Mouse (Mus musculus): ENCODE results near the gene Dstn.

Dstn gene

DNA sequence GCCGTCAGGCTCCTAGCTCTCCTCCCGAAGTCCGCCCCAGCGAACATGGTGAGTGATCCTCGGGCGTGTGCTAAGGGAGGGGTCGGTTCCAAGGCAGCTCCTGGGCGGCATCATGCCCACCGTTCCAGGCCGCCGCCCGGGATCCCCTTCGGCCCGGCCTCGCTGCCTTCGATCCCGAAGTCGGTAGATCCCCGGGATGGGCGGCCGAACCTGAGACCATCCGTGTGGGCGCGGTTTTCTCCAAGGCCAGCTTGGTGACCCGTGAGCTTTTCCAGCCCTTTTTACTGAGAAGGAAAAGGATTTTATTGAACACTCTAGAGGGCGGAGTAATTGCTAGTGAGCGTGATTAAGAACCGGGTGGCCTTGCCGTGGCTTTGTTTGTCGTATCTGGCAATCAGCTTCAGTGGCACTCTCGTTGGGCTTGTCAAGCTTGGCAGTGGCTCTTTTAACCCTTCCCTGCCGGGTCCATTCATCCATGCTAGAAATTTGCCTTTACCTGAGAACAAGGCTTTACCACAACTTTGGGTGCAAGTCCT is 548 bp downstream of the Dstn start:
- DNase-seq (ENCODE audit: low read depth, low spot score): peak; percentile 73

DNA sequence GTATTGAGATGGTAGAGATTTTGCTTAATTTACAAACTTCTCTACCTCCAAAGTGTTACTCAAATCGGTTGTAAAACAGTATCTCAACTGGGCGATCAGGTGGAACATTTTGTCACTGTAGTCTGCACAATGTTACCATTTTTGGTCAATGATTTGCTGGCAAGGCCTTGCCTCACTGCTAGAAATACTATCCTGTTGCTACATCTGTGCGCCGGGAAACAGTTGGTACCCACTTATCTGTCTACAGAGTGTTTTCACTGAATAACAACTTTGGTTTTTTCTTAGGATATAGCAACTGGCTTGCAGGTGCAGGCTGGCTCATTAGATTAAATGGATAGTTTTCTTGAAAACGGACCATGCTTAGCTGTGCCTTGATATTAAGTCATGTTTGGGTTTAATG is 1.1 kb downstream of the Dstn start:
- peak; percentile 63 for DNase-seq (ENCODE audit: low read depth, low spot score)

DNA sequence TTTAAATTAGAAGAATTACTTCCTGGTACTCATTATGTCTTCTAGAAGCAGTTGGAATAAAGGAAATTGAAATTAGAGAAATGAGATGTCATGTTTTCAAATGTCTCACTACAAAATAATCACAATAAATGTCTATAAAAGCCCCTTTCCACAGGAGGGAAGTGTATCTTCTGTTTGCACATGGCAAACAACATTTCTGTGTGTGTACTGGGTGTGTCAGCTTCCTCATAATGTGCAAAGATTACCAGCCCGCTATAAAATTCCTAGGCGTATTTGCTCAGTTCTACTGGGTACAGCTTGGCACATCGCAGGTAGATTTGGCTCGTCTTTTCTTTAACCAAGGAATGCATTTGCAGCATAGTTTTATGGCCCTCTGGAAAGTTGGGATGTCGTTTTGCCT is 2.5 kb downstream of the Dstn start:
- no peak for DNase-seq (ENCODE audit: low read depth, low spot score)

DNA sequence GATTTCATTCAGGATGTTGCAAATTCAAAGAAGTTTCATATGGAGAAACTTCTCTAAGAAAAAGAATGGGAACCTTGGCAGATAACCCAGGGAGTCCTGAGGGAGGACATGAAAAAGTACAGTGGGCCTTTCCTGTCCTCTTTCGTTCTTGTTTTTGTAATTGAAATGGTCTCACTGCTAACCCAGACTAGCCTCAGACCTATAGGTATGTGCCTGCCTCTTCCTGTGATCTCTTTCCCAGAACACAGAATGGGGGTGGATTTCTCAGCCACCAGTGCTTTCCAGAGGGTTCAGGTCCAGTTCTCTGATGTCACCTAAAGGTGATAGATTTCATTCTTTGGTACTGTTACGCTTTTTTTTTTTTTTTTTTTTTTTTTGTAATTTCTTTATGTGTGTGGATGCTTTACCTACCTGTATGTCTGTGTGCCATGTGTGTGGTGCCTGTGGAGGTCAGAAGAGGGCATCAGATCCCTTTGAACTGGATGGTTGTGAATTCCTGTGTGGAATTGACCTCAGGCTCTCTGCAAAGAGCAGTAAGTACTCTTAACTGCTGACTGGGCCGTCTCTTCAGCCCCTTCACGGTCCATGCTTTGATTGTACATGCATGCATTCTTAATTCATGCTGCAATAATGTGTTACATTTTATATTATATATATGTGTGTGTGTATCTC is 3.8 kb downstream of the Dstn start:
- peak; percentile 42 for DNase-seq (ENCODE audit: low read depth, low spot score)

DNA sequence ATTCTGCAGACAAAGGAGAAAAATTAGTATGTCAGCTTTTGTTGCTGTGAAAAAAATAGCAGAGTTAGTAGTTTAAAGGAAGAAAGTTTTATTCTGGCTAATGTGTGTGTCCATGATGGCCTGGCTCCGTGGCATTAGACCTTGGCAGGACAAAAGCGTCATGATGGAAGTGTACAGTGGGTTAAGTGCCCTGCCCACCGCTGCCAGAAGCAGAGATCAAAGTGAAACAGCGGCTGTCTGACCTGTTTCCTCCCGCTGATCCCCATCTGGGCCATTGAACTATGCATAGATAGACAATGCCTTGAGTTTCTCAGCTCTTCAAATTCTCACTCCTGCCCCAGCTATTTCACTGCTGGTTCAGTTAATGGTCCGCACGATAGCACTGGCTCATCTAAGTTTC is 9.0 kb downstream of the Dstn start:
- DNase-seq (ENCODE audit: low read depth, low spot score): no peak

DNA sequence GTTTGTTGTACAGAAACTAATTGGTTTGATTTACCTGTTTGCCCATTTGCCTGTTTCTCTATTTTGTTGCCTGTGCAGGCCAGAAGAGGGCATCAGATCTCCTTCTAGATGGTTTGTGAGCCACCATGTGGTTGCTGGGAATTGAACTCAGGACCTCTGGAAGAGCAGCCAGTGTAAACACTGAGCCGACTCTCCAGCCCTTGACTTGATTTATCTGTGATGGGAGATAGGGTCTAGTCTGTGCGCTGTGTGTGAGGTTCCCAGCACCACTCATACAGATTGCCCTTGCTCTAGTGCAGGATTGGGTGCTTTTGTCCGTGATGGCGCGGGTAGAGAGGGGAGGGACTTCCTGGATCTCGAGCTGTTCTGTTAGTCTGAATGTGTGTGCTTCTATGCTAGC is 10.7 kb downstream of the Dstn start:
- no peak for DNase-seq (ENCODE audit: low read depth, low spot score)

DNA sequence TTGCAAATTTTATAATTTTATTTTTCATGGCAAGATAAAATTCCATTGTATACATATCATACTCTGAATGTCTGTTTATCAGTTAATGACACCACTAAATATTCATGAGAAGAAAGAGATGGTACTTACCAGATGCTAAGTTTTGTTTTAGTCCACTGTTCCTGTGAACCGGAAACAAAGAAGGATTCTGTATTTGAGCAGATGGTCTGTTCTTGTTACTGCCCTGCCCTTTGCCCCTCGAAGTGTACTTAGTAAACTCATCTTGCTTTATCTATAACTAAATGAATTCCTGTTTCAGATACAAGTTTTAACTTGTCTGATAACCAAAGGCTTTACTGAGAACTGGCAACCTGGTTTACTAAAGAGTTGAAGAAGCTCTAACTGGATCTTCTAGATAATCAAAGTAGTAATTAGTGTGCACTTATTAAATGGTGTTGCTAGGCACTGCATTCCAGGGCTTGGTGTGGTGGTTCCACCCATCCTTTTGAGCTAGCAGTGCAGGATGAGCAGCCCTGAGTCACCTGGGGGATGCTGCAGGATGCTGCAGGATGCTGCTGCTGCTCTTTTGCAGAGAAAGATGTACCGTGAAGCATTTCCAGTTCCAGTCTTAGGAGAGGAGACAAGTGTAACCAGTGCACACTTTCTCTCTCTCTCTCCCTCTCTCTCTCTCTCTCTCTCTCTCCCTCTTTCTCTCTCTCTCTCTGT is 14.6 kb downstream of the Dstn start:
- peak; percentile 72 for DNase-seq (ENCODE audit: low read depth, low spot score)

DNA sequence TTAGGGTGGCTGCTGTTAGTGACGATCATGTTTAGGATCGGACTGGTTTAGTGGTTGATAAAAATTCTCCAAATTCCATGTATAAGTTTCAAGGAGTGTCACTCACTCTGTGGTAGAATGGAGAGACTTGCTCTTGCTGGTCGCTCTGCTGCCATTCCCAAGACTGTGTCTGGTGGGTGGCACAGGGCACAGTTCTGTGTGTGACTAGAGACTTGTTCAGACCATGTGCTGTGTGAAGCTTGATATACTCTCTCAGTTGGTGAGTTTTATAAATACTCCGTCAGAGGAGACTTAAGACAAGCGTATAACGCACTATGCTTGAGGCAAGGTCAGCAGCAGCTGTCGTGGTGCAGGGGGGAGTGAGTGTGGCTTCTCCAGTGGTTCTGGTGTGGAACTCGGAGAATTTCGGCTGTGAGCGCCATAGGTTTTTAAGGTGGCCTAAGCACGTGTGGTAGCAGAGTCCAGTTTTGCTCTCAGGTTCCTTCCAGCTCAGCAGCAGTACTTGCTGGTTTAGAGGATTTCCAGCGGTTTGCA is 17.3 kb downstream of the Dstn start:
- DNase-seq (ENCODE audit: low read depth, low spot score): no peak

DNA sequence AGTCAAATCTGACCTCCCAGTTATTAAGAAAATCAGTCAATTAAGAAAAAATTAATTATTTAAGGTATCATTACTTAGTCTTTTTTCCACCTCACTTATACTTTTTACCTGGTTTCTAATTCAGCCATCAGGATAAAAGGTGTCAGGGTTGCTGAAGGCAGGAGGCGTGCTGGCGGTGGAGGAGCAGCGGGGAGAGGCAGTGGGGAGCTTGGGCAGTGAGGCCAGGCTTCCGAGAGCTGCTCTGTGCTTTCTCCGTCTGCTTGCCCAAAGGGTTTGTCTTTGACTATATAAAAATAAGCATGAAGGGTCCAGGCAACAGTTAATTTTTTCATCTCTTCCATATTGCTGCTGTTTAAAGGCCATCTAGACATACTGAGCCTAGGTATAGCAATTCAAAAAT is 18.4 kb downstream of the Dstn start:
- DNase-seq (ENCODE audit: low read depth, low spot score): no peak

DNA sequence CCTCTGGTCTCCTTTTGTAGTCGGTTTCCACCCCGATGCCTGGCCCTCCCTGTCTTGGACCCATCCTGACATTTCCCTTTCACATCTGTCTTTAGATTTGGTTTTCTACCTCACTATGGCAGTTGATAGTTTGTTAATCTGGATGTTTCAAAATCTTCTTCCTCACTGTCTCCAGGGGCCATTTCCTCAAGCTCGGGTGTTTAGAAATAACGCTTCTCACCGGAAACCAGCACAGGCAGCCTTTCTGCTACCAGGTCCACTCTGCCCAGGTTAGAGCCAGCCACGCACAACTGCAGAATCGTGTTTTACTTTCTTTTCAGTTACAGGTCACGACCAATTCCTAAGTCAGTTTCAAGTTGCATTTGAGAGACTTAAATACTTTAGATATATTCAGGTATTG is 19.3 kb downstream of the Dstn start:
- DNase-seq (ENCODE audit: low read depth, low spot score): no peak

DNA sequence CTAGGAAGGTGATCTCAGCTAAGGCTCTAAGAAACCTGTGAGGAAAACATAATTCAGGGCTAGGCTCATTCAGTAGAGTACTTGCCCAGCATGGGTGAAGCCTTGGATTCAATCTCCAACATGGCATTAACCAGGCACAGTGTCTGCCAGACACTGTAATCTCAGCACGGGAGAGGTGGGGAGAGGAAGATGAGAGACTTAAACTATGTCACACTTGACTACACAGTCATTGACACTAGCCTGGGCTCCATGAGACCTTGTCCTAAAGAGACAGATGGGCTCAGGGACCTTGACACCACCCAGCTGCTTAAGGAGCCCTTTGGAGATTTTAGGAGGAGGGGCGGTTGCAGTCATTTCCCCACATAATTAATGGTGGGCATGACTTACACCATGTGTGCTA is 22.7 kb downstream of the Dstn start:
- no peak for DNase-seq (ENCODE audit: low read depth, low spot score)

DNA sequence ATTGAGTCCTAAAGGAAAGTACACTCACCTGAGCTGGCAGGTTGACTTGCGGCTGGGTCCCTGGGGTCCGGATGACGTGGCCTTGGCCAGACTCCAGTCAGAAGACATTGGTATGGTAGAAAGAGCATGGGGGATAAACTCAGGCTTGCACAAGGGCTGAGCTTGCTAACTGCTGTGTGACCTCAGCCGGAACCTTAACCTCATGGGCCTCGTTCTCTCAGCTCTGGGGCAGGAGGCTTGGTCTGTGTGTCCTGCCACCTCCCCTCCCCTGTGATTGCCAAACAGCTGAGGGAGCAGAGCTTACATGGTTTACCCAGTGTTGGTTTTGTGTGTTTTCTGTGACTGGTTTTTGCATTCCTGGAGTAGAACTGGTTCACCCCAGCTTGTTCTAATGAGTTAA is 25.3 kb downstream of the Dstn start:
- DNase-seq (ENCODE audit: low read depth, low spot score): no peak

DNA sequence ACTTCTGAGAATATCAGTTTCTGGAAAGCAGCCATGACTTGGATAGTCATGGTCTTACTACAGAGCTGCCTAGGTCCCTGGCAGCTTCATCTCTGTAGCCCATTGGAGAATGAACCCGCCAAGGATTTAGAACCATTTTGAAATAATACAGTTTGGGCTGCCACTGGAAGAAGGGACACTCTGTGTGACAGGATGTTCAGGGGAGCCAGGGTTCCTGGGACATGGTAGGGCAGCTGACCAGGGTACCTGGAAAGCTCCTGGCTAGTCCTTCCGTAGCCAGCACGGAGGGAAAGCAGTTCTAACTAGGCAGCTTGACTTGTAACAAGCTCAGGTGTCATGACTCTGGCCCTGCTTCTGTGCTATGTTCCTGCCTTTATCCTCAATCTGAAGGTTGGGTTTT is 29.7 kb downstream of the Dstn start:
- no peak for DNase-seq (ENCODE audit: low read depth, low spot score)

DNA sequence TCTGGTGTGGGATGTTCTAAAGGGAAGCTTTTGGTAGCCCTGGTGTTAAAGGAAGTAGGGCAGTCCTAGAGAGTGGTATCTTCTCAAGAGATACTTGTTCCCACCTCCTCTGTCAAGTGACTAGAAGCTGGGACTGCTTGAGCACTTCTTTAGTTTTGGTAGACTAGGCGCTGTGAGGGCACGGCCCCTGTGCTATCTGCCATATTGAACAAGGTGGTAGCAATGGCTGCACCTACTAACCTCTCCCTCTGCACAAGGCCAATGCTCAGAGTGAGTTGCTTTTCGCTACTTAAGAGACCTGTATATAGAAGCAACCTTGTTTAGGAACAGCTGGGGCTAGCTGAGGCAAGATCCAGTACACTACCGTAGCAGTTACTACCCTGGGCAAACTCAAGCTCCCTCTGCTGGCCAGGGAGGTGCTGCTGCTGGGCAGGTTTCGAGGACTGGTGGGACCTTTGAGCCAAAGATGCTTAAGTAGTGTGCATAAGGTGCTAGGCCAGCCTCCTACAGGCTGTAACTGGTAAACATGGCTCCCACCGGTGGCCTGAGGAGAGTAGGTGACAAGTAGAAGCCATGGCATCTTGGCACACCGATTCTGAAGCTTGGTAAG is 30.5 kb downstream of the Dstn start:
- DNase-seq (ENCODE audit: low read depth, low spot score): peak; percentile 29

DNA sequence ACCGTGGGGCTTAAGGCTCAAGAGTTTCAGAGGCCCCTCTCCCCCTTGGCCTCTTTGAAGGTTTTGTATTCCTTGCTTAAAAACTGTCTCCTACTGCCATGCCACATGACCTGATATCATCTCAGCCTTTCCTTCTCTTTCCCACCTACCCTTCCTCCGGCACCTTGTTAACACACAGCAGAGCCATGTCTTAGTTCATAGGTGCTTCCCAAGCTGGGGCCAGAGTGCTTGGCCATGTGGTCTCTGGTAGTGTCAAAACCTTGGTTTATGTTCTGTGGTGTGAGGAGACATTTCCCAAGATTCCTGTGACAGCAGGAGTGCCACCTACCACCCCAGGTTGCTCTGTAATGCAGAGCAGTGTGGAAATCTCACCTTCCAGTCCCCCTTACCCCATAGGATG is 31.3 kb downstream of the Dstn start:
- DNase-seq (ENCODE audit: low read depth, low spot score): no peak

DNA sequence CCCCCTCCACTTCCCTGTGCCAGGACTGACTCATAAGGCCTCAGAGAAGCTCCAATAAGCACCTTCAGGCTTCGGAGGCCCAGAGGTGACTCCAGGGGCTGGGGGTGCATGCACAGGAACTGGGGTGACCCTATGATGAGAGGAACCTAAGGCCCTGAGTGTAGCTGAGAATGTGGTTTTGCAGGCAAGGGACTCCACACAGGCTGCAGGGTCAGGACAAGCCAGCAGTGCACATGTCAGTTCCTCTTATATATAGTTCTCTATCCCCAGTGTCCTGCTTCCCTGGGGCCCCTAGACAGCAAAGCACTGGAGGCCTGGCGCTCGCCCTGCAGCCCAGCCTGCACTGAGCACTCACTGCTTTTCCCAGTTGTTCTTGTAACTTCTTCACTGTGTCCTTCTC is 32.9 kb downstream of the Dstn start:
- no peak for DNase-seq (ENCODE audit: low read depth, low spot score)

DNA sequence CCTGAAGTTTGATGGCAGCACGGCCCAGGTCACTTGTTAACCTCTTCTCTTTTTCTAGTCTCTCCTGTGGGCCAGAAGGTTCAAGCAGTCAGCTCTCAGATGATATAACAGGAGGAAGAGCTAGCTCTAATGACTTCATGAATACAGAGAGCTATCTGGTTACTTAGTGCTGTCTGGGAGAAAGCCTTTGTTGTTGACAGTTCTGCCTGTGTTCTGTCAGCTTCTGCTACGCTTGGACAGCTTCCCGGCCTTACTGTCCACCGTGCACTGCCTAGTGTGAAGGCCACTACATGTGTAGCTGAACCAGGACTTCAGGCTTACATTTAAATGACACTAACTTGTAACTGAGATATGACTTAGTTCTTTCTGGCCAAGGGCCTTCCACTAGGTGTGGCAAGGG is 33.3 kb downstream of the Dstn start:
- DNase-seq (ENCODE audit: low read depth, low spot score): no peak

DNA sequence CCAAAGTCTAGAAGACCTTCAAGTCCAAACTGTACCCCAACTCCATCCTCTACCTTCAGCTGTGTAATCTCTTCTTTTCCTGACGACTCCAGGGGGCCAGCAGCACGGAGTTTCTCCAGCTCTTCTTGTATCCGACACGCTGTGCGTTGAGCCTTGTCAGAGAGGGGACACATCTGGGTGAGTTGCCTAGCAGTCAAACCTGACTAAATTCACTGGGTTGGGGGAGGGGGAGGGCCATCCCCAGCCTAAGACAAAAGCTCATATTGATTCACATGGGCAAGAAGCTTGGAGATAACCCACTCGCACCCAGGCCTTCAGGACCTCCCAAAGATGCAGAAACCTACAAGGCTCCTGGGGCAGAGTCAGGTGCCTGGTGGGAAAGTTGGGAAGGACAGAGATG is 34.1 kb downstream of the Dstn start:
- DNase-seq (ENCODE audit: low read depth, low spot score): no peak

DNA sequence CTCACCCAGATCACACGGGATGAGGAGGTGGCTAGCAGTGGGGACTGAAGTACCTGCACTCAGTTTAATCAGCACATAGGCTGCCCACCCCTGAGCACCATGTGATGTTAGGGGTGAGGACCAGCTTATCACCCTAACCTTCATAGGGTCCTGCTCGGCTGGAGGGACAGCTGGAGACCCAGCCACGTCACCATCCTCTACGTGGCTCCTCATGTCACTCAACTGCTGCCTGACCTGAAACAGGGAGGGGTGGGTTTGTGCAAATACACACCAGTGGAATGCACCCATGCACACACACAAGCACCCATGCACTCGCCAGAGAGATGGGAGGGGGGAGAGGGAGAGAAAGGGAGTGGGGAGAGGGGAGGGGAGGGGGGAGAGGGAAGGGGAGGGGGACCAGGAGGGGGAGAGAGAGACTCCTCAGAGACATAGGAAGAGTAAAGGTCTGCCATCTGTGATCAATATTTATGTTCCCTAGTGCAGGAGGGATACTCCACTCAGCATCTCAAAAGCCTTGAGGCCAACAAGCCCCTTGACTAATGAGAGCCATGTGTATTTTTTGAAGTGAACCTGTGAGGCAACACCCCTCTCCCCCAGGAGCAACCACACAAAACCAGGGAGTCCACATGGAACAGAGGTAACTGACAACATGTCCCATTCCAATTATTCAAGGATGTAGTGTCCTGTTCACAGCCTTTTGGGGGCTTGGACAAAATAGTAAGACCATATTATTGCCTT is 35.3 kb downstream of the Dstn start:
- DNase-seq (ENCODE audit: low read depth, low spot score): no peak

DNA sequence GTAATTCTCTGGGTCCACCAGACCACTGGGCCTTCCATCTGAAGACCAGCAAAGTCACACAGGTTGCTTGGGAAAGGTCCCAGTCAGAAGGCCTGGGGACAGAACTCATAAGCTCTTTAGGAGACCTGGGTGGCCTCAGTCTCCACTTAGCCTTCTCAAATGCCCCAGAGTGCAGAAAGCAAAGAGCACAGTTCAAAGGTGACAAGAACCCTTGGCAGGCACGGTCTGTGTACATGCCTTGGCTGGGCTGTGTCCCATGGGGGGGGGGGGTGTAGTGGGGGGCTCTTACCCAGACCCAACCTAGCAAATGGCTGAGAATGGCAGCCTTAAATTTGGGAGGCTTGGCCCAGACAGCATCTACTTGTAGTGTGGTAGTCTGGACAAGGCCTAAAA is 35.9 kb downstream of the Dstn start:
- DNase-seq (ENCODE audit: low read depth, low spot score): no peak

DNA sequence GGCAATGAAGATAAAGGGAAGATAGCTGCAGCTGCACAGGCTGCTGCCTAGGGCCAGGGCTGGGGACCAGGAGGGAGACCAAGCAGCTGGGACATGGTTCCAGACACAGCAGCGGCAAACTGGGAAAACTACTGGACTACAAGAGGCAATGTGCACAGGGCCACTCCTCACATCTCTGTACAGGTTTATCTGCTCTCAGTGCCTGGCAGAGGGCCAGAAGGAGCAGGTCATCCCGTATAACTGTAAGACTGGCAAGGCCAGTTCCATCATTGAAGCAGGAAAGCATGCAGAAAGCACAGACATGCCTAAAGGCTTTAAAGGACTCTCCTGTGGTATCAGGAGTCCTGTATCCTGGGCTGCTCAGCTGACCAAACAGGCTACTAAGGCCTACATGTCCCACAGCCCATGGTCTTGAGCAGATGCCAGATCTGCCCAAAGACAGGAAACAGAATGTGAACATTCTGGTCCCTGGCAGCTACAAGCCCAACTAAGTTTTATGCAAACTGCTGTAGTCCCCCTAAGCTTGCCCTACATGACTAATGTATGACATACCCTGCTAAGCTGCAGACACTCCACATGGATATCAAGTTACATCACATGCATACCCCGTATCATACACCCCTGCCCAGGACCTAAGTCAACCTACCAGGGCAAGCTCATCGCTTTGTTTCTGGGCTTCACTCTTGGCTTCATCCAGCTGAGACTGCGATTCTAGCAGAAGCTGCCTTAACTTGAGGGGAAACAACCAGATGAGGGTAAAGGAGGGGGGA is 36.6 kb downstream of the Dstn start:
- DNase-seq (ENCODE audit: low read depth, low spot score): no peak

All from brain, adult 2 months (tissue).